Mouse (Mus musculus) frontal cortex, adult 2 months (tissue): ENCODE data around the gene Surf2. TPM values are rescaled to one million over a fixed set of nuclear protein-coding genes. Genes with fewer than 3 reads are reported as not detected.

Experiments used
- DNase-seq, 2 experiments: peaks; one replicate each; pipeline ENCODE4 v3.0.0; 2022; ENCODE audit warnings: low spot score in 1 of 2; ENCODE audit errors: extremely low spot score in 1 of 2
- polyA plus RNA-seq: library from polyadenylated mRNA; depleted of rRNA; stranded (reverse); fragments of >200 nt; gene quantifications from 2 replicates; pipeline ENCODE4 v1.2.3, GENCODE M21; 2012

Gene Surf2
- polyA plus RNA-seq, 1 experiment = 54.6 TPM

GRCm38 (mm10) chr2:26913416-26914147 is 2.6 kb upstream of the Surf2 start:
- DNase-seq = no peak

GRCm38 (mm10) chr2:26914148-26914941 is 1.8 kb upstream of the Surf2 start:
- DNase-seq = no peak

GRCm38 (mm10) chr2:26916738-26917137 is 571 bp downstream of the Surf2 start:
- DNase-seq = no peak

- DNase-seq = no peak
Measured at GRCm38 (mm10) chr2:26919684-26920083, 3.5 kb downstream of the Surf2 start.

GRCm38 (mm10) chr2:26920190-26920855 is 4.2 kb downstream of the Surf2 start:
- no peak for DNase-seq

GRCm38 (mm10) chr2:26921784-26922183 is 5.6 kb downstream of the Surf2 start:
- DNase-seq = no peak

GRCm38 (mm10) chr2:26927745-26928476 is 11.7 kb downstream of the Surf2 start:
- no peak for DNase-seq

GRCm38 (mm10) chr2:26930390-26930789 is 14.2 kb downstream of the Surf2 start:
- peak; percentile 55 to 88 for DNase-seq

GRCm38 (mm10) chr2:26932473-26933303 is 16.5 kb downstream of the Surf2 start:
- no peak for DNase-seq

- peak; percentile 74 to 91 for DNase-seq
Measured at GRCm38 (mm10) chr2:26933304-26934055, 17.3 kb downstream of the Surf2 start, which contains the start of the genes Surf4 and Stkld1. TSS of gene Surf4 (minus strand) at chr2:26933928. TSS of gene Stkld1 (plus strand) at chr2:26934047.

GRCm38 (mm10) chr2:26935286-26935685 is 19.1 kb downstream of the Surf2 start:
- DNase-seq = no peak

GRCm38 (mm10) chr2:26936425-26936824 is 20.3 kb downstream of the Surf2 start:
- DNase-seq = no peak

GRCm38 (mm10) chr2:26941539-26941938 is 25.4 kb downstream of the Surf2 start:
- DNase-seq = no peak

- DNase-seq = no peak
Measured at GRCm38 (mm10) chr2:26943253-26943652, 27.1 kb downstream of the Surf2 start.

GRCm38 (mm10) chr2:26950411-26950810 is 34.2 kb downstream of the Surf2 start:
- no peak for DNase-seq

- DNase-seq = no peak
Measured at GRCm38 (mm10) chr2:26951346-26951905, 35.3 kb downstream of the Surf2 start.

- DNase-seq = no peak
Measured at GRCm38 (mm10) chr2:26952193-26952592, 36.0 kb downstream of the Surf2 start.

- no peak for DNase-seq
Measured at GRCm38 (mm10) chr2:26952866-26953265, 36.7 kb downstream of the Surf2 start.
